Mouse (Mus musculus): ENCODE data around the gene Ppp1r1b. TPM values are rescaled to one million over a fixed set of nuclear protein-coding genes. Genes with fewer than 3 reads are reported as not detected.

Gene Ppp1r1b
- polyA plus RNA-seq, 1 experiment from 2014 or later = 8.1 TPM

- 54% methylated on average over 4 of the region's 4 CpGs for WGBS
- DNase-seq (ENCODE audit: low spot score) = no peak
- Histone ChIP-seq H3K27ac (no peak overlapping the region), H3K36me3 (no peaks in the 10 kb centered on the region), H3K4me1 (peaks cover 37% of the 10 kb centered on the region), H3K27me3 (ENCODE audit: insufficient read depth, poor library complexity, severe bottlenecking) (peaks cover 89% of the 10 kb centered on the region), H3K4me3 (no peak overlapping the region), H3K9me3 (no peaks in the 10 kb centered on the region)
These were observed 7.0 kb upstream of the Ppp1r1b start for GRCm38 (mm10) chr11:98341174-98341573.

DNA sequence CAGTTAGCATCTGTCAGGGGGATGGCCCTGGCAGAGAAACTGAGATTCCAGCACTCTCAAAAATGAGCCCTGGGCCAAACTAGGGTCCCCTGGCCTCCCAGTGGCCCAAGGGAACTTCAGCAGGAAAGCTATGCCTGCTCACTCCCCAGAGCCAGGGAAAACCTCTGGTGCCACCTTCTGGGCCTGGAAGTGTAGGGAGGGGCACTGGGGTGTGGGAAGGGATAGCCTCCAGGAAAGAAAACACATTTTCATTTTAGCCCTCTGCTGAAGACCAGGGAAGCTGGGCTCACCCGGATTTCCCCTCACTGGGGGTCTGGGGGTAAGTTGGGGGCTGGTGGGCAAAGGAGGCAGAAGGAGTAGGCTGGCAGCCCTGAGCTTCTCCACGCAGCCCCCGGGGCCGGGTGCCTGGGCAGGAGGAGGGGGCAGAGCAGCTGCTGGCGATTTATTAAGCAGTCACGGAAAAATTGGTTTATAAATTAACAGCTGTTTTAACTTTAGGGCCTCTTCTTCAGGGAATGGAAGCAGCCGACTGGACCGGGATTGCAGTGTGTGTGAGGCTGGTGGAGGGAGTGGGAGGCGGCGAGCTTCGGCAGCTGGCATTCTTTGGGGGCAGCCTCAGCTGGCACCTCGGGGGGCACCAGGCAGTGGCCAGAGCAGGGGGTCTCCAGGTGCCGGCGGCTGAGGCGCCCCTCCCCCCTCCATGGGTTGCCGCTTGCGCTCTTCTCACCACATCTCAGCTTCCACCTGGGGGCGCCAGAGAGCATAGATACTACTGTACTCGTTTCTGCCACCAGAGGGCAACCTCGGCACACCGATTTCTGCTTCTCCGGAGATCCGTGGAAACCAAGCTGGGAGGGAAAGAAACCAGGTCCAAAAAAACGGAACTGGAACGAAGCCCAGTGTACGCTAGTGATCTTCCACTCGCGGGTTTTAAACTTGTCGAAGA, 5.9 kb upstream of the Ppp1r1b start:
- 2% methylated on average over 29 of the region's 29 CpGs for WGBS
- Histone ChIP-seq H3K9me3 (no peaks in the 10 kb centered on the region), H3K36me3 (no peaks in the 10 kb centered on the region), H3K4me1 (peaks cover 44% of the 10 kb centered on the region), H3K27me3 (ENCODE audit: insufficient read depth, poor library complexity, severe bottlenecking) (peaks cover 89% of the 10 kb centered on the region), H3K4me3 (peak overlapping the region; percentile 51), H3K27ac (peak overlapping the region; percentile 30; the same call in 1 of the 2 replicates)
- peak; percentile 94 for DNase-seq (ENCODE audit: low spot score)

- 2% methylated on average over 14 of the region's 14 CpGs for WGBS
- peaks cover 89% of the 10 kb centered on the region for H3K27me3 ChIP-seq (ENCODE audit: insufficient read depth, poor library complexity, severe bottlenecking)
- peak; percentile 90 for DNase-seq (ENCODE audit: low spot score)
- H3K36me3 ChIP-seq = no peaks in the 10 kb centered on the region
- no peak overlapping the region for H3K27ac ChIP-seq
- H3K4me3 ChIP-seq = peak overlapping the region; percentile 50
- H3K4me1 ChIP-seq = peaks cover 50% of the 10 kb centered on the region
- no peaks in the 10 kb centered on the region for H3K9me3 ChIP-seq
These were observed 3.0 kb upstream of the Ppp1r1b start for GRCm38 (mm10) chr11:98345253-98345652.

DNA sequence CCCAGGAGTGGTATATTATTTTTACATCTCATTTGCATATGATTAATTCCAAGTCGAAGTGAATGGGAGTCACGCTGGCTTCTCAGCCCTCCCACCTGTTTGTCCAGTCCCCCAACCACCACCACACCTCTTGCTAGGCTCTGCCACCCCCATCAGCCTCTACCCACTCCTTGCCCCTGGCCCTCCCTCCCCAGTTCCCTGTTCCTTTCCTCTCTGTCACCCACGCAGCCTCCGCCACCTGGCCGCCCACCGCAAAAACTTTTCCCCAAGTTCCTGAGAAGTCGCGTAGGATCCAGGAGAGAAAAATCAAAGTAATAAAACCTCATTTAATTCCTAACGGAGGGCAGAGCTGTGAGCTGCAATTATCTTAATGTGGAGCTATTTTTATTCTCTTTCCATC, 2.0 kb upstream of the Ppp1r1b start:
- H3K4me3 ChIP-seq = 0 out of 2 replicates have a peak overlapping the region, but pooled peaks have one; percentile 50
- no peak for DNase-seq (ENCODE audit: low spot score)

GRCm38 (mm10) chr11:98347385-98348082, 670 bp upstream of the Ppp1r1b start:
- Histone ChIP-seq H3K27me3 (ENCODE audit: insufficient read depth, poor library complexity, severe bottlenecking) (peaks cover 90% of the 10 kb centered on the region), H3K4me1 (peaks cover 48% of the 10 kb centered on the region), H3K9me3 (no peaks in the 10 kb centered on the region), H3K4me3 (peak overlapping the region; percentile 69), H3K27ac (no peak overlapping the region; the same call in 1 of the 2 replicates), H3K36me3 (no peaks in the 10 kb centered on the region)
- DNase-seq (ENCODE audit: low spot score) = no peak
- 7% methylated on average over 10 of the region's 12 CpGs for WGBS

More for the DNA sequence above, 2.0 kb upstream of the Ppp1r1b start:
- no peak overlapping the region; the same call in 1 of the 2 replicates for H3K27ac ChIP-seq
- H3K9me3 ChIP-seq = no peaks in the 10 kb centered on the region
- H3K36me3 ChIP-seq = no peaks in the 10 kb centered on the region
- peaks cover 90% of the 10 kb centered on the region for H3K27me3 ChIP-seq (ENCODE audit: insufficient read depth, poor library complexity, severe bottlenecking)
- H3K4me1 ChIP-seq = peaks cover 54% of the 10 kb centered on the region
- 10% methylated on average over 9 of the region's 9 CpGs for WGBS

DNA sequence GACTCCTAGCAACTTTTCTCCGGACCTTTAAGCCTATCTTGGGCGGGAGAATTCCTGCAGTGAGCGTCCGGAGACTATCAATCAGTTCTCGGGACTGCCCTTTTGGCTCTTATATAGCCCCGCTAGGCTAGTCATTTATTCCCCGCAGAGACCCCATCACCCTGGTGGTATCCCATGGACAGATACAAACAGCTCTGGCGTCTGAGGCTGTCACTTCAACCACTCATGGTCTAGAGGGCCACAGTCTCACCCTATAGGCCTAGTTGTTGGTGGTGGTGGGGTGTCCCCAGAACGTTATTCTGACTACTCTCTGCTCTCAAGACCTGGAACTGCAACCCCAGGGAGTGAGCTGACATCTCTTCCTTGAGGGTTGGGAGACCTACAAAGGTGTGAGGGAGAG, 1.1 kb downstream of the Ppp1r1b start:
- Histone ChIP-seq H3K36me3 (no peaks in the 10 kb centered on the region), H3K4me3 (peak overlapping the region; percentile 69), H3K4me1 (peaks cover 45% of the 10 kb centered on the region), H3K9me3 (no peaks in the 10 kb centered on the region), H3K27ac (no peak overlapping the region), H3K27me3 (ENCODE audit: insufficient read depth, poor library complexity, severe bottlenecking) (peaks cover 97% of the 10 kb centered on the region)
- DNase-seq (ENCODE audit: low spot score) = no peak
- 4% methylated on average over 9 of the region's 9 CpGs for WGBS

GRCm38 (mm10) chr11:98352272-98352990, 4.2 kb downstream of the Ppp1r1b start:
- H3K4me1 ChIP-seq = peaks cover 50% of the 10 kb centered on the region
- H3K36me3 ChIP-seq = no peaks in the 10 kb centered on the region
- 74% methylated on average over 18 of the region's 18 CpGs for WGBS
- H3K9me3 ChIP-seq = no peaks in the 10 kb centered on the region
- no peak for DNase-seq (ENCODE audit: low spot score)
- H3K27ac ChIP-seq = no peak overlapping the region
- H3K4me3 ChIP-seq = no peak overlapping the region
- H3K27me3 ChIP-seq (ENCODE audit: insufficient read depth, poor library complexity, severe bottlenecking) = peaks cover 82% of the 10 kb centered on the region

- H3K9me3 ChIP-seq = no peaks in the 10 kb centered on the region
- DNase-seq (ENCODE audit: low spot score) = no peak
- WGBS = 46% methylated on average over 8 of the region's 8 CpGs
- no peaks in the 10 kb centered on the region for H3K36me3 ChIP-seq
- no peak overlapping the region for H3K4me3 ChIP-seq
- no peak overlapping the region for H3K27ac ChIP-seq
- H3K27me3 ChIP-seq (ENCODE audit: insufficient read depth, poor library complexity, severe bottlenecking) = peaks cover 69% of the 10 kb centered on the region
- peaks cover 41% of the 10 kb centered on the region for H3K4me1 ChIP-seq
These were observed 5.5 kb downstream of the Ppp1r1b start for GRCm38 (mm10) chr11:98353651-98354211.

DNA sequence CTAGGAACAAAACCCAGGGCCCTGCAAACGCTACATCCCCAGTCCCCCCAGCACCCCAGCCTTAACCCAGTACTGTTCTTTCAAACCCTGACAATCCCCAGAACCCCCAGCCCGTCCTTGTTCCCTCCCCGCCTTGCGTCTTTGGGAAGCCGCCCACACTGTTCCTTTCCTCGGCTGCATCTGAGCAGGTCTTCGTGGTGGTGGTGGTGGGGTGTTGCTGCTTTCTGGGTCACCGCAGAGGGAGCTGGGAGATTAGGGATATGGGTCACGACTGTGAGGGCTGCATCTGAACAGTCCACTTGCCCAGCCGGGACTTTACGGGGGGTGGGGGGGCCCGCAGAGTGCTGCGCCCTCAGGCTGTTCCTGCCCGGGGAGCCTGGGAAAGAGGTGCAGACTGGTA, 6.2 kb downstream of the Ppp1r1b start:
- no peak for DNase-seq (ENCODE audit: low spot score)
- Histone ChIP-seq H3K27me3 (ENCODE audit: insufficient read depth, poor library complexity, severe bottlenecking) (peaks cover 62% of the 10 kb centered on the region), H3K9me3 (no peaks in the 10 kb centered on the region), H3K27ac (0 out of 2 replicates have a peak overlapping the region, but pooled peaks have one; percentile 8), H3K4me1 (peaks cover 40% of the 10 kb centered on the region), H3K36me3 (no peaks in the 10 kb centered on the region), H3K4me3 (no peak overlapping the region)
- 58% methylated on average over 14 of the region's 14 CpGs for WGBS

DNA sequence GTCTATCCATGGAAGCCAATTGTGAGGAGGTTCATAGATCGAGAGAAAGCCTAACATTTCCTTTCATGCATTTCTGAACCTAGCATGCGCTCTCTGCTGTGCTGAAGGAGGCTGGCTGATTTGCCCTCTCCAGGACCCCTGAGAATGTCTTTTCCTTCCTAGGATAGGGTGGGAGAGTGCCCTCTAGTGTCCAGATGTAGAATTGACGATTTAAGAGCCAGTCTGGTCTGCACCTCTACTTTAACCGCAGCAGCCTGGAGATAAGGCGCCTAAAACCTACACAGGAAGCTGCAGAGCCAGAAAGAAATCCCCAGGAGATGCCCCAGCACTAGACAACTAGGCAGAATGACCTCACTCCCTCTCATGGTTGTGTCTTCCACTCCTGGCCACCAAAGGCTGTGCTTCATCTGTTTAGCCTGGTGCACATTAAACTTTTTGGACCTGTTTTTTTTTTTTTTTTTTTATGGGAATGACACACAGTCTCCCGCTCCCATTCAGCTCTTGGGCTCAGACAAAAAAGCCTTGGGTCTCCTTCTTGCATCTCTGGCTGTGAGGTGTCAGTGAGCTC, 7.6 kb downstream of the Ppp1r1b start:
- WGBS = 7% methylated on average over 6 of the region's 6 CpGs
- Histone ChIP-seq H3K27ac (no peak overlapping the region), H3K4me1 (peaks cover 49% of the 10 kb centered on the region), H3K4me3 (no peak overlapping the region), H3K27me3 (ENCODE audit: insufficient read depth, poor library complexity, severe bottlenecking) (peaks cover 48% of the 10 kb centered on the region), H3K9me3 (no peaks in the 10 kb centered on the region), H3K36me3 (no peaks in the 10 kb centered on the region)
- peak; percentile 84 for DNase-seq (ENCODE audit: low spot score)

DNA sequence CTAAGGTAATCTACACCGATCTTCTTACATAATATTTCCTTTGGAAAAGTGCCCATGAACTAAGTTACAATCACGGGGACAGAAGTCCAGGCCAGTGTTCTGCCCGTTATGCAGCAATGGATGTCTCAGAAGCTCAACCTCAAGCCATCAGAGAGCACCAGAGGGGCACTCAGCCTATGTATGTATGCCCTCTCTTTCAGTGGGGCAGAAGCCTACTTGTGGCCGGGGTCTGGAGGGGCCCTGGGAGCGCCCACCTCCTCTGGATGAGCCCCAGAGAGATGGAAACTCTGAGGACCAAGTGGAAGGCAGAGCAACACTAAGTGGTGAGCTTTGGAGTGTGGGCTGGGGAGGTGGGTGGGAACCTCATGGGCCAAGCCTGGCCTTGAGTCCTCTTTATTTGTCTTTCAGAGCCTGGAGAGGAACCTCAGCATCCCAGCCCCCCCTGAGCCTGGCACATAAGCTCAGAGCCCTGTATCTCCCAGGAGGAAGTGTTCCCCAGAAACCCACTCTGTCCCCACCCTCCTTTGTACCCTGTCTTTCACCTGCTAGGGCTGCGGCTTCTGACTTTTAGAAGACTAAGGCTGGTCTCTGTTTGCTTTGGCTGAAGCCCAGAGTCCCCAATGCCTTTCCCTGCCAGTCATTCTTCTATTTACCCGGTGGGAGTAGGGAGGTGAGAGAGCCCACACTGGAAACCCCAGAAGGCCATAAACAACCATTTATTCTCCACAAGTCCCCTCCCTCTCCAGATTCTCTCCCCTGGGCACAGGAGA, 8.6 kb downstream of the Ppp1r1b start:
- Histone ChIP-seq H3K9me3 (no peaks in the 10 kb centered on the region), H3K4me3 (peak overlapping the region; percentile 84), H3K27ac (peak overlapping the region; percentile 95), H3K36me3 (peaks cover 4% of the 10 kb centered on the region; the same call in 1 of the 2 replicates), H3K27me3 (ENCODE audit: insufficient read depth, poor library complexity, severe bottlenecking) (peaks cover 38% of the 10 kb centered on the region), H3K4me1 (peaks cover 53% of the 10 kb centered on the region)
- DNase-seq (ENCODE audit: low spot score) = no peak
- 80% methylated on average over 7 of the region's 7 CpGs for WGBS
